In the genomic region with DNA sequence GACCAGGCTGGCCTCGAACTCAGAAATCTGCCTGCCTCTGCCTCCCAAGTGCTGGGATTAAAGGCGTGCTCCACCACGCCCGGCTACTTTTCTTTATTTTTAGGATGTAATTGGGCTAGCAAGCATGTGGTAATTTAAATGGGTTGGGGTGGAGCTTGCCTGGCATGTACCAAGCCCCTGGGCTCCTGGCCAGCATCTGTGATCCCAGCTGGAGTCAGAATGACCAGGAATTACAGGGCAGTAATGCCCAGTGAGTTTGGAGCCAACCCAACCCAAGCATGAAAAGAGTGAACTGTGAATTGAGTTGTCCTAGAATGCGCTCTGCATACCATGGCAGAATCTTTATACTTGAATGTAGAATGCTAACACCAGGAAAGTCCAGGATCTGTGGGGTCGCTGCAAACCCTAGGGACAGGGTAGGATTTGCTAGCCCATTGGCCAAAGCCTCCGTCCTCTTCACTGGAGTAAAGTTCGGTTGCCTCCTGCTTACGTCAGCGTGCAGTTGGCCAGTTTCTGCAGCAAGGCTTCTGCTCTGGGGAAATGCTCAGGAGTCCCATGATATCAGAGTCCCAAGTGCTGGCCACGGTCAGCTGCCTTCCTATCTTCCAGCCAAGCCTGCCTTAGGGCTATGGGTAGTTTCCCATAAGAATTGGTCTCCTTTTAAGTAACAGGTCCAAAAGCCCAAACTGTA, we compare ENCODE assay signal across 14 mouse cellular contexts. TPM values are rescaled to one million over a fixed set of nuclear protein-coding genes. Genes with fewer than 3 reads are reported as not detected.
DNase-seq lines count a peak whose midpoint lies in the region; ATAC-seq lines count a peak whose summit lies in the region.
"Had no signal": no experiment of that assay in that cellular context is flagged by ENCODE, and none has a peak within 500 bp of the region (broad histone marks: within the 10 kb centered on the region; RNA-seq: fewer than 3 reads in every experiment).

No protein-coding gene starts in this region.

- peak; percentile 77 for DNase-seq in adrenal gland, postnatal 10 days
- no peak for DNase-seq in adrenal gland, postnatal 4 days (ENCODE audit: low spot score in 2 of 2)
- DNase-seq in left cerebral cortex, postnatal 4 days = peak; percentile 78
- no peak for DNase-seq in left cerebral cortex, postnatal 25 days (ENCODE audit: low spot score in 2 of 2)
- peak; percentile 47 for DNase-seq in cerebellum, adult 9-11 months
- DNase-seq in kidney, postnatal 10 days = peak; percentile 54
- DNase-seq in frontal cortex, postnatal 10 days (ENCODE audit: low spot score in 2 of 2) = no peak

- no peak for ATAC-seq in inflammation-experienced regulatory T-cells, adult 6 months
- ATAC-seq: intestine, embryonic 15.5 days; midbrain, embryonic 16.5 days had no signal

- intact Hi-C loops in left cerebral cortex, postnatal 4 days (cut with DNase I) = no loop called here
- intact Hi-C loops in left cerebral cortex, postnatal 25 days (cut with DNase I) = no loop called here

RNA-seq across cellular contexts. Expression of gene Oxct2a, which starts 24.3 kb away (rescaled TPM):
- under 1 TPM in 1 of 2 experiments, not detected in 1; 0.18 TPM for total RNA-seq in adrenal gland, postnatal 10 days (2021)
- not detected for total RNA-seq in adrenal gland, postnatal 4 days (2021)
- total RNA-seq in left cerebral cortex, postnatal 4 days (2021) = under 1 TPM in 1 of 2 experiments, not detected in 1; 0.22 TPM
- not detected for total RNA-seq in left cerebral cortex, postnatal 25 days (2021)
- polyA plus RNA-seq in inflammation-experienced regulatory T-cells, adult 6 months (2017; shearing (Covaris generic)) = not detected
- total RNA-seq: gastrocnemius, postnatal 4 days; left cerebral cortex, postnatal 14 days had no signal
- polyA plus RNA-seq: intestine, embryonic 15.5 days; lung, embryonic 16.5 days; midbrain, embryonic 16.5 days; stomach, embryonic 14.5 days had no signal

RNA-seq across cellular contexts. Expression of gene Pabpc4, which starts 37.0 kb away (rescaled TPM):
- total RNA-seq in adrenal gland, postnatal 10 days (2021) = 100 to 1,000 TPM; 102 to 143 TPM
- 100 to 1,000 TPM; 104 to 119 TPM for total RNA-seq in adrenal gland, postnatal 4 days (2021)
- total RNA-seq in left cerebral cortex, postnatal 4 days (2021) = 10 to 100 TPM; 62.6 to 65.5 TPM
- total RNA-seq in left cerebral cortex, postnatal 25 days (2021) = 10 to 100 TPM; 36.8 to 40.3 TPM
- 10 to 100 TPM; 13.5 to 18.7 (median 14.7) TPM for polyA plus RNA-seq in inflammation-experienced regulatory T-cells, adult 6 months (2017; shearing (Covaris generic))

RNA-seq across cellular contexts. Expression of gene Bmp8a, which starts 43.9 kb away (rescaled TPM):
- total RNA-seq in adrenal gland, postnatal 10 days (2021) = under 1 TPM in 1 of 2 experiments, not detected in 1; 0.90 TPM
- not detected for total RNA-seq in adrenal gland, postnatal 4 days (2021)
- under 1 TPM in 1 of 2 experiments, not detected in 1; 0.20 TPM for total RNA-seq in left cerebral cortex, postnatal 4 days (2021)
- under 1 TPM; 0.18 to 0.37 TPM for total RNA-seq in left cerebral cortex, postnatal 25 days (2021)
- not detected for polyA plus RNA-seq in inflammation-experienced regulatory T-cells, adult 6 months (2017; shearing (Covaris generic))
- total RNA-seq: gastrocnemius, postnatal 4 days had no signal
- polyA plus RNA-seq: stomach, embryonic 14.5 days had no signal

Comparison
In these comparisons a context has a peak if more than half of its experiments do, and no peak if none do; other contexts are left out.
1. DNase-seq: peak in adrenal gland, postnatal 10 days (single experiment), left cerebral cortex, postnatal 4 days (single experiment), cerebellum, adult 9-11 months (single experiment) and kidney, postnatal 10 days (single experiment); none in adrenal gland, postnatal 4 days (0 of 2), left cerebral cortex, postnatal 25 days (0 of 2) and frontal cortex, postnatal 10 days (0 of 2).